Mouse (Mus musculus): ENCODE data around the gene B4galnt1. TPM values are rescaled to one million over a fixed set of nuclear protein-coding genes. Genes with fewer than 3 reads are reported as not detected.

Gene B4galnt1
- polyA plus RNA-seq, 1 experiment: 284 TPM

DNA sequence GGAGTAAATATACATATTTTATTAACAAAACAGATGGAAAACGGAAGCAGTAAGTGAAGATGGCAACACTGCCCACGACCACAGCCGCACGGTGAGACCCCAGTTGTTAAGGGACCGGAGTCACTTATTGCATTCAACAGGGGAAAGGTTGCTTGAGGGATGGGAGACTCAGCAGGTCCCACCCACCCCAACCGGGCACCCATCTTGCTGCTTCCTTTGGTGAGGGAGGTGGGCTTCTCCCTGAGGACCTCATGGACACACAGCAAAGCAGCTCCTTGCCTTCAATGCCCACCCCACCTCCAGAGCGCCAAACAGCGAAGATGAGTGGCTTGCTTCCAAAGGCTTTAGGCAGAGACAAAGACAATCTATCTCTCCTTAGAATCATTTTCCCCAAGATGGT lies 32.1 kb downstream of the B4galnt1 start:
- Histone ChIP-seq H3K27ac (ENCODE audit: insufficient read depth, low read length) (no peak overlapping the region), H3K27me3 (ENCODE audit: control insufficient read depth, insufficient read depth, low read length) (no peaks in the 10 kb centered on the region), H3K4me3 (ENCODE audit: extremely low read depth, insufficient read depth, insufficient read length) (no peak overlapping the region), H3K36me3 (ENCODE audit: control insufficient read depth, insufficient read depth, low read length) (peaks cover 19% of the 10 kb centered on the region), H3K4me1 (ENCODE audit: control insufficient read depth, insufficient read depth, insufficient read length) (peaks cover 4% of the 10 kb centered on the region; the same call in 1 of the 2 replicates)
- DNase-seq (ENCODE audit: low read depth in 1 of 2, low spot score in 2 of 2): no peak
- no peak for TF ChIP-seq POLR2A (IDR thresholded peaks at IDR 0.05; ENCODE audit: low read depth, low read length)
- TF ChIP-seq CTCF (IDR thresholded peaks at IDR 0.05; ENCODE audit: extremely low read depth, insufficient read depth, insufficient read length, insufficient replicate concordance): no peak
- 92% methylated on average over 8 of the region's 8 CpGs for WGBS

DNA sequence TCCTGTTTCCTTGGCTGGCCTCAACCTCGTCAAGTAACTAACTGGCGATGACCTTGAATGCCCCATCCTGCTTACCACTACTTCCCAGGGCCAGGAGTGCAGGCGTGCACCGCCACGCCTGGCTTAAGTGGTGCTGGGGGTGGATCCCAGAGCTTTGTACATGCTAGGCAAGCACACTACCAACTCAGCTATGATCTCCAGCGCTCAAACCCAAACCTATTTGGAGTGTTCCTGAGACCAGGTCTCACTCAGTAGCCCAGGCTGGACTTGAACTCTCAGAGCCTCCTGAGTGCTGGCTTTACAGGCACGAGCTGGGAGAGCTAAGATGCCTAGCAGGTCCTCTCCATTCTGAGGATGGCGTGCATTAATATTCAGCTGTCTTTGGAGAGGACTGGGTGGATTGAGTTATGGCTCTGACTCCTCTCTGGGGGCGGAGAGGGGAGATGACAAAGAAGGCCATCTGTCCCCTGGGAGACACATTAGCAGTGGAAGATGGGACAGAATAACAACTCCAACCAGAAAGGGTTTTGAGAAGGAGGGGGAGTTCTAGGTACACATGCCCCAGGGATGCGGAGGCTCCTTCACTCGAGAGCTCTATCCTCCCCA lies 32.6 kb downstream of the B4galnt1 start:
- H3K27me3 ChIP-seq (ENCODE audit: control insufficient read depth, insufficient read depth, low read length): no peaks in the 10 kb centered on the region
- no peak overlapping the region for H3K27ac ChIP-seq (ENCODE audit: insufficient read depth, low read length)
- H3K4me1 ChIP-seq (ENCODE audit: control insufficient read depth, insufficient read depth, insufficient read length): peaks cover 4% of the 10 kb centered on the region; the same call in 1 of the 2 replicates
- TF ChIP-seq POLR2A (IDR thresholded peaks at IDR 0.05; ENCODE audit: low read depth, low read length) (no peak), CTCF (IDR thresholded peaks at IDR 0.05; ENCODE audit: extremely low read depth, insufficient read depth, insufficient read length, insufficient replicate concordance) (no peak)
- no peak for DNase-seq (ENCODE audit: low read depth in 1 of 2, low spot score in 2 of 2)
- H3K36me3 ChIP-seq (ENCODE audit: control insufficient read depth, insufficient read depth, low read length): peaks cover 21% of the 10 kb centered on the region
- H3K4me3 ChIP-seq (ENCODE audit: extremely low read depth, insufficient read depth, insufficient read length): no peak overlapping the region
- 92% methylated on average over 11 of the region's 11 CpGs for WGBS

DNA sequence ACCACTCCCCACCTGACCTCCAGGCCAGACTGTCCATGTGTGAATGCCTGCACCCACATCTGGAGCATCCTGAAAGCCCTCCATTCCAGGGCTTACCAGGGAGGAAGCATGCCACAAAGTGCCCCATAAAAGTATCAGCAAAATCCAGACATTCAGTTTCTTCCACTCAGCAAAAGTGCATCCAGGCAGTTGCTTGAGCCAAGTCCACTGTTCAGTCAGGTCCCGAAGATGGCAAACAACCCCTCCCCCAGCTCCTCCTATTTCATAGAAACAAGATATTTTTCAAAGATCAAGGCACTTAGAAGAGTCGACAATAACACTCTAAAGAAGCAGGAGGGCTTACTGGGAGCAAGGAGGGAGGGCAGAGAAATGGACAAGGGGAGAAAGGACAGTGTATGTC lies 33.5 kb downstream of the B4galnt1 start:
- peaks cover 4% of the 10 kb centered on the region; the same call in 1 of the 2 replicates for H3K4me1 ChIP-seq (ENCODE audit: control insufficient read depth, insufficient read depth, insufficient read length)
- H3K27ac ChIP-seq (ENCODE audit: insufficient read depth, low read length): no peak overlapping the region
- WGBS: 86% methylated on average over 2 of the region's 2 CpGs
- no peaks in the 10 kb centered on the region for H3K27me3 ChIP-seq (ENCODE audit: control insufficient read depth, insufficient read depth, low read length)
- TF ChIP-seq POLR2A (IDR thresholded peaks at IDR 0.05; ENCODE audit: low read depth, low read length) (no peak), CTCF (IDR thresholded peaks at IDR 0.05; ENCODE audit: extremely low read depth, insufficient read depth, insufficient read length, insufficient replicate concordance) (no peak)
- no peak for DNase-seq (ENCODE audit: low read depth in 1 of 2, low spot score in 2 of 2)
- H3K36me3 ChIP-seq (ENCODE audit: control insufficient read depth, insufficient read depth, low read length): peaks cover 26% of the 10 kb centered on the region
- no peak overlapping the region for H3K4me3 ChIP-seq (ENCODE audit: extremely low read depth, insufficient read depth, insufficient read length)

DNA sequence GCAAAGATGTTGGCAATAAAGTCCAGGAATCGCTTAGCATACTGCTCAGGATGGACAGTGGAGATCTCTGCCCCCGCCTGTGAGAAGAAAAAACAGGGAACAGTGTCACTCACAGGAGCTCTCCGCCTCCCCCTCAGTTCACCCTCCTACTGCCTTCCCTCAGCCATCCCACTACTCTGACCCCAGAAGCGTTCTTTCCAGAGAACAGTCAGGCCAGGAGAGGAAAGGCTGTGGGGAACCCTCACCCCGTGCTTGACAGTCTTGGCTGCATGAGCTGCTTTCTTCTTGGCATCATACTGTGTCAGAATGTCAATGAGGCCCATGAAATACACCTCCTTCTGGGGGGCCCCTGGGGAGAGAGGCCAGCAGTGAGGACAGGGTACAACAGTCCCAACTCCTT lies 34.0 kb downstream of the B4galnt1 start:
- DNase-seq (ENCODE audit: low read depth in 1 of 2, low spot score in 2 of 2): no peak
- peaks cover 28% of the 10 kb centered on the region for H3K36me3 ChIP-seq (ENCODE audit: control insufficient read depth, insufficient read depth, low read length)
- 90% methylated on average over 5 of the region's 5 CpGs for WGBS
- H3K27me3 ChIP-seq (ENCODE audit: control insufficient read depth, insufficient read depth, low read length): no peaks in the 10 kb centered on the region
- peaks cover 4% of the 10 kb centered on the region; the same call in 1 of the 2 replicates for H3K4me1 ChIP-seq (ENCODE audit: control insufficient read depth, insufficient read depth, insufficient read length)
- no peak for TF ChIP-seq CTCF (IDR thresholded peaks at IDR 0.05; ENCODE audit: extremely low read depth, insufficient read depth, insufficient read length, insufficient replicate concordance)
- TF ChIP-seq POLR2A (IDR thresholded peaks at IDR 0.05; ENCODE audit: low read depth, low read length): no peak
- no peak overlapping the region for H3K27ac ChIP-seq (ENCODE audit: insufficient read depth, low read length)
- H3K4me3 ChIP-seq (ENCODE audit: extremely low read depth, insufficient read depth, insufficient read length): no peak overlapping the region

DNA sequence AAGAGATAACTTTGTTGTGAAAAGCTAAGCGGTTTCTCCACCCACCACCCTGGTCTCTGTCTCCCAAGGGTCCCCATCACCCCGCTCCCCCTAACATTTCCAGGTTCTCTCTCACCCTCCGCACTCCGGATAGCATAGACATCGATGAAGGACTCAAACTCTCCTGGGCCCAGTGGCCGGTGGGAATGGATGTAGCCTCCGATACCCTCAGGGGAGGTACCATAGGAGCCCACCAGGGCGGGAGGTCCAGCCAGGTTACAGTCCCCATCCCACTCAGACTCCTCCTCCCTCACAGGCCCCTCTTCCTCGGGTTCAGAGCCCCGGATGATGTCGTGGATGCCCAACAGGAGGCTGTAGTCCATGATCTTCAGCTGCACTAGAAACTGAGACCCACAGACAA lies 34.4 kb downstream of the B4galnt1 start:
- Histone ChIP-seq H3K4me3 (ENCODE audit: extremely low read depth, insufficient read depth, insufficient read length) (no peak overlapping the region), H3K27ac (ENCODE audit: insufficient read depth, low read length) (no peak overlapping the region), H3K4me1 (ENCODE audit: control insufficient read depth, insufficient read depth, insufficient read length) (peaks cover 4% of the 10 kb centered on the region; the same call in 1 of the 2 replicates), H3K36me3 (ENCODE audit: control insufficient read depth, insufficient read depth, low read length) (peaks cover 28% of the 10 kb centered on the region), H3K27me3 (ENCODE audit: control insufficient read depth, insufficient read depth, low read length) (no peaks in the 10 kb centered on the region)
- WGBS: 91% methylated on average over 11 of the region's 11 CpGs
- no peak for DNase-seq (ENCODE audit: low read depth in 1 of 2, low spot score in 2 of 2)
- no peak for TF ChIP-seq CTCF (IDR thresholded peaks at IDR 0.05; ENCODE audit: extremely low read depth, insufficient read depth, insufficient read length, insufficient replicate concordance)
- no peak for TF ChIP-seq POLR2A (IDR thresholded peaks at IDR 0.05; ENCODE audit: low read depth, low read length)

DNA sequence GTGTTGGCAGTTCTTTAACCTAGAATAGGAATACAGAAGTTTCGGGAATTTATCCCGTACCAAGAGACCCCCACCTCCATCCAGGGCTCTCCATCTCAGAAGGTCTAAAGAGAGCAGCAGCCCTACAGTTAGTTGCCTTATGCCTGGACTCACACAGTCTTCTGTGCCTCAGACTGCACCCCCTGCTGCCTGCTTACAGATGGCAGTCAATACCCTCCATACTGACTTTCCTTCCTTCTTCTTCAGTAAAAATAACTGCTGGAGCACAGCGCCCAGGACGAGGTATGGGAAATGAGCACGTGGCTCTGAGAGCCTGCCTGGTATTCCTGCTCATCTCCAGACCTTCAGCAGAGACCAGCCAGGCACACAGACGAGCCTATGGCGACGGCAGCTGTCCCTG lies 35.3 kb downstream of the B4galnt1 start:
- peaks cover 33% of the 10 kb centered on the region for H3K36me3 ChIP-seq (ENCODE audit: control insufficient read depth, insufficient read depth, low read length)
- WGBS: 88% methylated on average over 8 of the region's 8 CpGs
- no peak overlapping the region for H3K4me3 ChIP-seq (ENCODE audit: extremely low read depth, insufficient read depth, insufficient read length)
- H3K4me1 ChIP-seq (ENCODE audit: control insufficient read depth, insufficient read depth, insufficient read length): no peaks in the 10 kb centered on the region; the same call in 1 of the 2 replicates
- TF ChIP-seq POLR2A (IDR thresholded peaks at IDR 0.05; ENCODE audit: low read depth, low read length): no peak
- TF ChIP-seq CTCF (IDR thresholded peaks at IDR 0.05; ENCODE audit: extremely low read depth, insufficient read depth, insufficient read length, insufficient replicate concordance): no peak
- DNase-seq (ENCODE audit: low read depth in 1 of 2, low spot score in 2 of 2): no peak
- no peak overlapping the region for H3K27ac ChIP-seq (ENCODE audit: insufficient read depth, low read length)
- H3K27me3 ChIP-seq (ENCODE audit: control insufficient read depth, insufficient read depth, low read length): no peaks in the 10 kb centered on the region

DNA sequence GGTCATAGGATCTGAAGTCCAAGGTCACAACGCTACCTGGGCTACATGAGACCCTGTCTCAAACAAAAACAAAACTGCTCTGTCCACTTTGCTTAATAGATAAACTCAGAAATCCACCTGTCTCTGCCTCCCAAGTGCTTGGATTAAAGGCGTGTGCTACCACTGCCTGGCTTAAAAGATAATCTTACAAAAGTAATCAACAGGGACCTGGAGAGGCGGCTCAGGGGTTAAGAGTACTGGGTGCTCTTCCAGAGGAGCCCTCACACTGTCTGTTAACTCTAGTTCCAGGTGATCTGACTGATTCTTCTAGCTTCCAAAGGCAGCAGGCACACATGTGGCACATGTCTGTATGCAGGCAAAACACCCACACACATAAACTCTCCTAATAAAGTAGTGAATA lies 38.1 kb downstream of the B4galnt1 start:
- TF ChIP-seq POLR2A (IDR thresholded peaks at IDR 0.05; ENCODE audit: low read depth, low read length) (no peak), CTCF (IDR thresholded peaks at IDR 0.05; ENCODE audit: extremely low read depth, insufficient read depth, insufficient read length, insufficient replicate concordance) (no peak)
- 83% methylated on average over 3 of the region's 3 CpGs for WGBS
- DNase-seq (ENCODE audit: low read depth in 1 of 2, low spot score in 2 of 2): no peak
- Histone ChIP-seq H3K36me3 (ENCODE audit: control insufficient read depth, insufficient read depth, low read length) (peaks cover 38% of the 10 kb centered on the region), H3K4me1 (ENCODE audit: control insufficient read depth, insufficient read depth, insufficient read length) (no peaks in the 10 kb centered on the region), H3K27ac (ENCODE audit: insufficient read depth, low read length) (no peak overlapping the region), H3K4me3 (ENCODE audit: extremely low read depth, insufficient read depth, insufficient read length) (no peak overlapping the region), H3K27me3 (ENCODE audit: control insufficient read depth, insufficient read depth, low read length) (no peaks in the 10 kb centered on the region)

Measured in spleen, adult 2 months (tissue).